Mouse (Mus musculus): ENCODE measurements around the gene Parp12. TPM values are rescaled to one million over a fixed set of nuclear protein-coding genes. Genes with fewer than 3 reads are reported as not detected.

The Parp12 gene
- polyA plus RNA-seq, 1 experiment from 2014 or later: 1.8 TPM

GRCm38 (mm10) chr6:39106812-39107211, 11.3 kb downstream of the Parp12 start:
- 55% methylated on average over 2 of the region's 2 CpGs for WGBS
- no peak overlapping the region for H3K4me3 ChIP-seq
- no peaks in the 10 kb centered on the region for H3K9me3 ChIP-seq (replicated peaks)
- no peak overlapping the region for H3K27ac ChIP-seq
- H3K4me1 ChIP-seq: no peaks in the 10 kb centered on the region
- H3K9ac ChIP-seq: no peak overlapping the region
- H3K4me2 ChIP-seq: no peak overlapping the region
- no peaks in the 10 kb centered on the region for H3K36me3 ChIP-seq (ENCODE audit: poor library complexity, severe bottlenecking)
- no peaks in the 10 kb centered on the region for H3K27me3 ChIP-seq
- ATAC-seq: no peak

- Histone ChIP-seq H3K9ac (no peak overlapping the region), H3K9me3 (replicated peaks) (no peaks in the 10 kb centered on the region), H3K4me3 (no peak overlapping the region), H3K27ac (no peak overlapping the region), H3K4me2 (no peak overlapping the region), H3K27me3 (no peaks in the 10 kb centered on the region), H3K4me1 (no peaks in the 10 kb centered on the region), H3K36me3 (ENCODE audit: poor library complexity, severe bottlenecking) (no peaks in the 10 kb centered on the region)
- no peak for ATAC-seq
- 83% methylated on average over 4 of the region's 4 CpGs for WGBS
Measured at GRCm38 (mm10) chr6:39104631-39105030, 13.5 kb downstream of the Parp12 start.

GRCm38 (mm10) chr6:39076498-39076897, 41.7 kb downstream of the Parp12 start:
- Histone ChIP-seq H3K4me2 (no peak overlapping the region), H3K27ac (no peak overlapping the region), H3K27me3 (0 out of 2 replicates have a peak, but pooled peaks cover 2% of the 10 kb centered on the region), H3K36me3 (ENCODE audit: poor library complexity, severe bottlenecking) (no peaks in the 10 kb centered on the region), H3K4me3 (no peak overlapping the region), H3K9me3 (replicated peaks) (no peaks in the 10 kb centered on the region), H3K4me1 (peaks cover 19% of the 10 kb centered on the region), H3K9ac (no peak overlapping the region)
- ATAC-seq: no peak

- H3K4me2 ChIP-seq: no peak overlapping the region
- no peak overlapping the region for H3K9ac ChIP-seq
- peak; percentile 85 for ATAC-seq
- 0 out of 2 replicates have a peak, but pooled peaks cover 2% of the 10 kb centered on the region for H3K27me3 ChIP-seq
- H3K9me3 ChIP-seq (replicated peaks): no peaks in the 10 kb centered on the region
- peaks cover 19% of the 10 kb centered on the region for H3K4me1 ChIP-seq
- H3K36me3 ChIP-seq (ENCODE audit: poor library complexity, severe bottlenecking): no peaks in the 10 kb centered on the region
- no peak overlapping the region for H3K27ac ChIP-seq
- H3K4me3 ChIP-seq: no peak overlapping the region
Measured at GRCm38 (mm10) chr6:39074186-39074585, 44.0 kb downstream of the Parp12 start.

GRCm38 (mm10) chr6:39072664-39073063, 45.5 kb downstream of the Parp12 start:
- Histone ChIP-seq H3K36me3 (ENCODE audit: poor library complexity, severe bottlenecking) (no peaks in the 10 kb centered on the region), H3K4me1 (peaks cover 19% of the 10 kb centered on the region), H3K4me3 (no peak overlapping the region), H3K9ac (no peak overlapping the region), H3K4me2 (no peak overlapping the region), H3K27ac (no peak overlapping the region), H3K9me3 (replicated peaks) (no peaks in the 10 kb centered on the region), H3K27me3 (0 out of 2 replicates have a peak, but pooled peaks cover 2% of the 10 kb centered on the region)
- 66% methylated on average over 5 of the region's 5 CpGs for WGBS
- no peak for ATAC-seq

- Histone ChIP-seq H3K9me3 (replicated peaks) (no peaks in the 10 kb centered on the region), H3K4me3 (no peak overlapping the region), H3K4me2 (no peak overlapping the region), H3K9ac (no peak overlapping the region), H3K27me3 (0 out of 2 replicates have a peak, but pooled peaks cover 2% of the 10 kb centered on the region), H3K36me3 (ENCODE audit: poor library complexity, severe bottlenecking) (no peaks in the 10 kb centered on the region), H3K27ac (no peak overlapping the region), H3K4me1 (0 out of 2 replicates have a peak, but pooled peaks cover 3% of the 10 kb centered on the region)
- 46% methylated on average over 12 of the region's 12 CpGs for WGBS
- peak; percentile 84 for ATAC-seq
Measured at GRCm38 (mm10) chr6:39066935-39067578, 51.1 kb downstream of the Parp12 start.

- no peak overlapping the region for H3K27ac ChIP-seq
- H3K4me1 ChIP-seq: peaks cover 12% of the 10 kb centered on the region
- 75% methylated on average over 2 of the region's 2 CpGs for WGBS
- H3K4me2 ChIP-seq: no peak overlapping the region
- no peak overlapping the region for H3K4me3 ChIP-seq
- no peaks in the 10 kb centered on the region for H3K36me3 ChIP-seq (ENCODE audit: poor library complexity, severe bottlenecking)
- H3K27me3 ChIP-seq: no peaks in the 10 kb centered on the region
- ATAC-seq: no peak
- H3K9ac ChIP-seq: no peak overlapping the region
- H3K9me3 ChIP-seq (replicated peaks): no peaks in the 10 kb centered on the region
Measured at GRCm38 (mm10) chr6:39063541-39063940, 54.6 kb downstream of the Parp12 start.

GRCm38 (mm10) chr6:39061180-39061579, 57.0 kb downstream of the Parp12 start:
- Histone ChIP-seq H3K9ac (no peak overlapping the region), H3K27me3 (no peaks in the 10 kb centered on the region), H3K4me2 (no peak overlapping the region), H3K27ac (no peak overlapping the region), H3K36me3 (ENCODE audit: poor library complexity, severe bottlenecking) (no peaks in the 10 kb centered on the region), H3K4me3 (no peak overlapping the region), H3K4me1 (peaks cover 9% of the 10 kb centered on the region), H3K9me3 (replicated peaks) (no peaks in the 10 kb centered on the region)
- 43% methylated on average over 4 of the region's 4 CpGs for WGBS
- ATAC-seq: no peak

GRCm38 (mm10) chr6:39059547-39060497, 58.3 kb downstream of the Parp12 start:
- 89% methylated on average over 12 of the region's 12 CpGs for WGBS
- no peak overlapping the region for H3K27ac ChIP-seq
- no peaks in the 10 kb centered on the region for H3K27me3 ChIP-seq

GRCm38 (mm10) chr6:39058936-39059335, 59.2 kb downstream of the Parp12 start:
- Histone ChIP-seq H3K9me3 (replicated peaks) (no peaks in the 10 kb centered on the region), H3K4me3 (no peak overlapping the region), H3K9ac (no peak overlapping the region), H3K27me3 (no peaks in the 10 kb centered on the region), H3K4me1 (peaks cover 30% of the 10 kb centered on the region), H3K4me2 (no peak overlapping the region), H3K27ac (no peak overlapping the region), H3K36me3 (ENCODE audit: poor library complexity, severe bottlenecking) (no peaks in the 10 kb centered on the region)
- no peak for ATAC-seq
- 83% methylated on average over 3 of the region's 3 CpGs for WGBS

More at GRCm38 (mm10) chr6:39059547-39060497, 58.3 kb downstream of the Parp12 start:
- Histone ChIP-seq H3K4me1 (peaks cover 22% of the 10 kb centered on the region), H3K4me2 (no peak overlapping the region), H3K9me3 (replicated peaks) (no peaks in the 10 kb centered on the region), H3K9ac (no peak overlapping the region), H3K36me3 (ENCODE audit: poor library complexity, severe bottlenecking) (no peaks in the 10 kb centered on the region), H3K4me3 (no peak overlapping the region)
- no peak for ATAC-seq

GRCm38 (mm10) chr6:39058389-39058788, 59.8 kb downstream of the Parp12 start:
- Histone ChIP-seq H3K36me3 (ENCODE audit: poor library complexity, severe bottlenecking) (no peaks in the 10 kb centered on the region), H3K9me3 (replicated peaks) (no peaks in the 10 kb centered on the region), H3K9ac (no peak overlapping the region), H3K27me3 (no peaks in the 10 kb centered on the region), H3K4me1 (peaks cover 30% of the 10 kb centered on the region), H3K4me2 (no peak overlapping the region), H3K27ac (no peak overlapping the region), H3K4me3 (no peak overlapping the region)
- no peak for ATAC-seq
- WGBS: 63% methylated on average over 3 of the region's 3 CpGs

GRCm38 (mm10) chr6:39057161-39057560, 61.0 kb downstream of the Parp12 start:
- ATAC-seq: no peak

More at GRCm38 (mm10) chr6:39057161-39057560, 61.0 kb downstream of the Parp12 start:
- Histone ChIP-seq H3K4me2 (no peak overlapping the region), H3K27me3 (no peaks in the 10 kb centered on the region), H3K36me3 (ENCODE audit: poor library complexity, severe bottlenecking) (no peaks in the 10 kb centered on the region), H3K4me1 (peaks cover 30% of the 10 kb centered on the region), H3K27ac (no peak overlapping the region), H3K4me3 (no peak overlapping the region), H3K9ac (no peak overlapping the region), H3K9me3 (replicated peaks) (no peaks in the 10 kb centered on the region)
- 86% methylated on average over 1 of the region's 1 CpGs for WGBS

All from forebrain, embryonic 13.5 days (tissue).